Mouse (Mus musculus) heart, adult 2 months (tissue): ENCODE data around the gene Tulp4.

Experiments
- EP300 ChIP-seq: fragments of 200-500 bp; IDR thresholded peaks from 2 replicates; pipeline ENCODE4 v1.6.1; 2011; ENCODE audit warnings: low read depth, low read length, control low read depth; ENCODE audit not compliant: insufficient read depth
- POLR2A ChIP-seq: fragments of 200-500 bp; IDR thresholded peaks from 2 replicates; pipeline ENCODE4 v1.6.1; 2011; ENCODE audit warnings: mild to moderate bottlenecking, low read depth, low read length, control low read depth; ENCODE audit not compliant: insufficient read depth

- no peak for TF ChIP-seq POLR2A
- TF ChIP-seq EP300: no peak
Measured at GRCm38 (mm10) chr17:6083323-6083890, 22.8 kb upstream of the Tulp4 start.
